Mouse (Mus musculus) hindbrain, embryonic 10.5 days (tissue): ENCODE data around the gene Ehd2. TPM values are rescaled to one million over a fixed set of nuclear protein-coding genes. Genes with fewer than 3 reads are reported as not detected.

Source experiments
- DNase-seq: peaks from one replicate; pipeline ENCODE4 v3.0.0-alpha.2; 2017; ENCODE audit warnings: low spot score
- H3K27ac ChIP-seq: fragments of 300-500 bp; sonication (generic); 2 replicates; pipeline ENCODE4 v1.5.1; 2016; ENCODE audit warnings: mild to moderate bottlenecking, moderate library complexity
- H3K27me3 ChIP-seq: fragments of 300-500 bp; sonication (generic); 2 replicates; pipeline ENCODE4 v1.6.1; 2016; ENCODE audit warnings: mild to moderate bottlenecking; ENCODE audit not compliant: poor library complexity, insufficient read depth, severe bottlenecking
- H3K36me3 ChIP-seq: fragments of 300-500 bp; sonication (generic); 2 replicates; pipeline ENCODE4 v1.6.1; 2016; ENCODE audit warnings: mild to moderate bottlenecking, moderate library complexity
- H3K4me1 ChIP-seq: fragments of 300-500 bp; sonication (generic); replicated peaks from 2 replicates; pipeline ENCODE4 v1.6.1; 2016; ENCODE audit warnings: mild to moderate bottlenecking
- H3K4me3 ChIP-seq: fragments of 300-500 bp; sonication (generic); 2 replicates; pipeline ENCODE4 v1.5.1; 2016; ENCODE audit warnings: mild to moderate bottlenecking, moderate library complexity
- H3K9me3 ChIP-seq: fragments of 300-500 bp; sonication (generic); 2 replicates; pipeline ENCODE4 v1.6.1; 2016; ENCODE audit warnings: mild to moderate bottlenecking, moderate library complexity
- WGBS: fragments of 180-500 bp; shearing (Covaris S2); methylation state at CpG from one replicate; pipeline ENCODE4 v1.1.7; 2016; 5-methylcytosine and 5-hydroxymethylcytosine counted together
- polyA plus RNA-seq: library from polyadenylated mRNA; unstranded; fragments of >200 nt; fragmentation: Nextera tagmentation; extraction: Ambion mirVana; gene quantifications from 2 replicates; pipeline ENCODE4 v1.2.1, GENCODE M21; 2016

The Ehd2 gene
- polyA plus RNA-seq, 1 experiment from 2014 or later: 12.5 TPM

DNA sequence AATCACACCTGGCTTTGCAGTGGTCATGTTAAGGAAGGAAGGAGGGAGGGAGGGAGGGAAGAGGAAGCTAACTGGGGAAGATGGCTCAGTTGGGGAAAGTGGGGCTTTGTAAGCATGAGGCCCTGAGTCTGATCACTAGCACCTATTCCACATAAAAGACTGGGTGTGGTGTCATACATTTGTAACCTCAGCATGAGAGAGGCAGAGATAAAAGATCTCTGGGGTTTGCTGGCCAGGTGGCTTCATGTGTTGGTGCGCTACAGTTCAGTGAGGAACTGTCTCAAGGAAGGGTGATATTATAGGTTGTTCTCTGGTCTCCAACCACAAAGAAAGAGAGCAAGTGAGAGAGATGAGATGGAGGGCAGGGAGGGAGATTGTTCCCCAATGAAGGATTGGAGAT lies 34.3 kb upstream of the Ehd2 start:
- Histone ChIP-seq H3K9me3 (no peaks in the 10 kb centered on the region), H3K36me3 (peaks cover 56% of the 10 kb centered on the region), H3K4me3 (no peak overlapping the region), H3K4me1 (peaks cover 13% of the 10 kb centered on the region; the same call in 1 of the 2 replicates), H3K27ac (no peak overlapping the region), H3K27me3 (no peaks in the 10 kb centered on the region)
- DNase-seq: no peak
- WGBS: 95% methylated on average over 1 of the region's 1 CpGs

GRCm38 (mm10) chr7:15993789-15994188 lies 26.4 kb upstream of the Ehd2 start:
- H3K4me1 ChIP-seq: no peaks in the 10 kb centered on the region
- no peaks in the 10 kb centered on the region for H3K27me3 ChIP-seq
- H3K9me3 ChIP-seq: no peaks in the 10 kb centered on the region
- H3K27ac ChIP-seq: no peak overlapping the region
- DNase-seq: no peak
- H3K36me3 ChIP-seq: peaks cover 96% of the 10 kb centered on the region
- 95% methylated on average over 4 of the region's 4 CpGs for WGBS
- H3K4me3 ChIP-seq: no peak overlapping the region

DNA sequence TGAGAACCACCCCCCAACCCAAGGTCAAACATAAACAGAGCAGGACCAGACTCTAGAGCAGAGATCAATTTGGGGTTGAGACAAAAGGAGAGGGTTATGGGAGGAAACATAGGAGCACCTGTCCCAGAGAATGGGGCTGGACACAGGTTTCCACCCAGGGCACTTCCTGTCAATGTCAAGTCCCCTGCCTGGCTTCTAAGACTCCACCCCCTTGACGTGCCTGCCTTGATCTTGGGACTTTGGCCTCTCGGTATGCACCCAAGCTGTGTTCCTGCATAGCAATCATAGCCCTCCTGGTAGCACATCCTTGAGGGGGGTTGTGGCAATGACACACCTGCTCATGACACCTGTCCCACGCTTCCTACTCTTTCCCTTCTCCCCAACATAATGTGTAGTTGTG lies 25.8 kb upstream of the Ehd2 start:
- H3K9me3 ChIP-seq: no peaks in the 10 kb centered on the region
- WGBS: 88% methylated on average over 3 of the region's 3 CpGs
- no peaks in the 10 kb centered on the region for H3K27me3 ChIP-seq
- H3K4me1 ChIP-seq: no peaks in the 10 kb centered on the region
- H3K36me3 ChIP-seq: peaks cover 100% of the 10 kb centered on the region
- no peak for DNase-seq
- H3K27ac ChIP-seq: no peak overlapping the region
- H3K4me3 ChIP-seq: no peak overlapping the region

DNA sequence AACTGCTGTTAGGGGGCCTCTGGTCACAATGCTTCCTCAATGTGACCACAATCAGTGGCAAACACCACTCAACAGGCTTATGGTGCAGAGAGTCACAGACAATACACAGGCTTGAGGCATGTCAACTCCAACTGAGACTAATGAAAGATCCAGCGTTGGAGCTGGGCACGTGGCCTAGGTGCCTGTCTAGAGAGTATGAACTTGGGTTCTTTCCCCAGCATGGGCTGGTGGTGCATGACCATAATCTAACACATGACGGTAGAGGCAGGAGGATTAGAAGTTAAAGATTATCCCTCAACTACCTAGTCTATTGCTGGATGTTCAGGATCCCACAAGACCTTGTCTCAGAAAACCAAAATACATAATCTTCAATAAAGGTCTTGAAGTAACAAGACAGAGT lies 24.4 kb upstream of the Ehd2 start:
- H3K4me1 ChIP-seq: no peaks in the 10 kb centered on the region
- H3K9me3 ChIP-seq: no peaks in the 10 kb centered on the region; the same call in 1 of the 2 replicates
- no peak for DNase-seq
- 92% methylated on average over 3 of the region's 3 CpGs for WGBS
- H3K27me3 ChIP-seq: no peaks in the 10 kb centered on the region
- H3K4me3 ChIP-seq: no peak overlapping the region
- H3K36me3 ChIP-seq: peaks cover 100% of the 10 kb centered on the region
- no peak overlapping the region for H3K27ac ChIP-seq

GRCm38 (mm10) chr7:15987661-15988356 lies 20.4 kb upstream of the Ehd2 start:
- H3K36me3 ChIP-seq: peaks cover 90% of the 10 kb centered on the region
- H3K27me3 ChIP-seq: no peaks in the 10 kb centered on the region
- H3K4me3 ChIP-seq: no peak overlapping the region
- H3K4me1 ChIP-seq: no peaks in the 10 kb centered on the region
- no peak overlapping the region for H3K27ac ChIP-seq
- no peaks in the 10 kb centered on the region; the same call in 1 of the 2 replicates for H3K9me3 ChIP-seq
- DNase-seq: no peak
- 91% methylated on average over 16 of the region's 16 CpGs for WGBS

GRCm38 (mm10) chr7:15982729-15983407 lies 15.5 kb upstream of the Ehd2 start:
- Histone ChIP-seq H3K4me1 (no peaks in the 10 kb centered on the region), H3K36me3 (peaks cover 90% of the 10 kb centered on the region), H3K27me3 (no peaks in the 10 kb centered on the region), H3K4me3 (no peak overlapping the region), H3K27ac (no peak overlapping the region), H3K9me3 (peaks cover 8% of the 10 kb centered on the region; the same call in 1 of the 2 replicates)
- DNase-seq: no peak
- WGBS: 56% methylated on average over 4 of the region's 4 CpGs

- H3K9me3 ChIP-seq: peaks cover 8% of the 10 kb centered on the region; the same call in 1 of the 2 replicates
- DNase-seq: no peak
- no peaks in the 10 kb centered on the region for H3K4me1 ChIP-seq
- no peak overlapping the region for H3K27ac ChIP-seq
- H3K27me3 ChIP-seq: no peaks in the 10 kb centered on the region
- no peak overlapping the region for H3K4me3 ChIP-seq
- 85% methylated on average over 4 of the region's 4 CpGs for WGBS
- H3K36me3 ChIP-seq: peaks cover 90% of the 10 kb centered on the region
Observed at GRCm38 (mm10) chr7:15981538-15981937, 14.2 kb upstream of the Ehd2 start.

DNA sequence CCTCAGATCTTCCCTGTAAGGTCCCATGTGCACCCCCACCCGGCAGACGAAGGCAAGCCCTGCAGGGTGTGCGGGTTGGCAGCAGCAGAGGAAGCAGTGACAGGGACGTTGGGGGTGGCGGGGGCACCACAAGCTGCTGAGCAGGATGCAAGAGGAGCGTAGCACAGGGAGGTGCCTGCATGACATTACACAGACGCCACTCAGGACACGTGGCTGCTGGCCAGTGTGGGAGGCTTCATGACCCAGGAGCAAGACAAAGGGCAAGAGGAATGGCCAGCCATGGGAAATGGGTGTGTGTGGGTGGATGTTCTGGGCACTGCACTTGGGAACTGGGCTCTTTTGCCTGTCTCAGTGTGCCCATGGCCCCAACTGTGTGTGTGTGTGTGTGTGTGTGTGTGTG lies 12.9 kb upstream of the Ehd2 start:
- peaks cover 88% of the 10 kb centered on the region for H3K36me3 ChIP-seq
- 90% methylated on average over 8 of the region's 8 CpGs for WGBS
- no peak overlapping the region for H3K4me3 ChIP-seq
- no peak overlapping the region for H3K27ac ChIP-seq
- no peaks in the 10 kb centered on the region for H3K27me3 ChIP-seq
- H3K4me1 ChIP-seq: no peaks in the 10 kb centered on the region
- DNase-seq: no peak
- H3K9me3 ChIP-seq: peaks cover 8% of the 10 kb centered on the region; the same call in 1 of the 2 replicates

DNA sequence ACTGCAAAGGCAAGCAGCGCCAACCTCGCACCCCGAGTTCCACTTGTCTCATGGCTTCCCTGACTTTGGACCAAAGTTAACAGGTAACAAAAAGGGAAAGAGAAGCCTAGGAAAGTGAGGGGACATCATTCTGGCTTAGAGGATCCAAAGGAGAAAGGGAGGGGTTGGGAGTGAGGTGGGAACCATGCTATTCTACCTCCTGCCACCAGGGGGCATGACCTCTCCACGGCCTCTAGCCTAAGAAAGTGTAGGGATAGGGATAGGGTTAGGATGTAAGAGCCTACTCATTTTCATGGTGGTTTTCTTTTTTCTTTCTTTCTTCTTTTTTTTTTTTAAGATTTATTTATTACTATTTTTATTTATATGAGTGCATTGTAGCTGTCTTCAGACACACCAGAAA lies 8.5 kb upstream of the Ehd2 start:
- no peaks in the 10 kb centered on the region for H3K27me3 ChIP-seq
- no peaks in the 10 kb centered on the region for H3K4me1 ChIP-seq
- DNase-seq: peak; percentile 43
- H3K36me3 ChIP-seq: peaks cover 98% of the 10 kb centered on the region
- no peak overlapping the region for H3K4me3 ChIP-seq
- WGBS: 75% methylated on average over 4 of the region's 4 CpGs
- H3K27ac ChIP-seq: no peak overlapping the region
- peaks cover 8% of the 10 kb centered on the region; the same call in 1 of the 2 replicates for H3K9me3 ChIP-seq

DNA sequence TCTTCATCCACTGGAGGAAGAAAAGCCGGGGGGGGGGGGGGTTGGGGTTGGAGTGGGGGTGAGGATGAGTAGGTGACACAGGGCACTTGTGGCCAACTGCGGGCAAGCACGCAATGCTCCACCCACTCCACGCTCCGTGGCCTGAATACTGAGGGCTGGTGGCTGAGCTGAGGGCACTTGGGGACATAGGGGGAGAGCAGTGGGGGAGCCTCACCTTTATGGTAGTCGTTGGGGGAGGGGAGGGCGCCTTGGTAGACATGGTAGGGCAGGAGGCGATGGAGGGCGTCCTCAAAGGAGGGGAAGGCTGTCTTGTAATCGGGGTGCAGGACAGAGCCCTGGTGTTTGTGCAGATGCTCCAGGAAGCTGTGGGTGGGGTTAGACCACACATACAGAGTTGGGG lies 8.1 kb upstream of the Ehd2 start:
- WGBS: 96% methylated on average over 10 of the region's 10 CpGs
- no peak for DNase-seq
- peaks cover 8% of the 10 kb centered on the region; the same call in 1 of the 2 replicates for H3K9me3 ChIP-seq
- no peaks in the 10 kb centered on the region for H3K4me1 ChIP-seq
- no peaks in the 10 kb centered on the region for H3K27me3 ChIP-seq
- no peak overlapping the region for H3K27ac ChIP-seq
- peaks cover 97% of the 10 kb centered on the region for H3K36me3 ChIP-seq
- H3K4me3 ChIP-seq: no peak overlapping the region

DNA sequence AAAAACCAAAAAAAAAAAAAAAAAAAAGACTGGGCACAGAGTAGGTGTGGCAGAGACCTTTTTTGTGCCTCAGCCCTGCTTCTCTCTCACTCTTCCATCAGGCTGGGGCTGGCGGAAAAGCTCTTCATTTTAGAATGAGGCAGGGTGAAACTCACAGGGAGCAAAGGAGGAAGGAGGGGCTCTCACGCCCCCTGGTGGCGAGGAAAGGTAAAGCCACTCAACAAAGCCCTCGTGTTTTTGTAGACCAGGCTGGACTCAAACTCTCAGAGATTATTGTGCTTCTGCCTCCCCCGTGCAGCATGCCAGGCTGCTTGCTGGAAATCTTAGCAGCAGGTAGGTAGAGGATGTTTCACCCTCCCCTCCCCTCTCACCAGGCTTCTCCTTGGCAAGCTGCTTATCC lies 7.3 kb upstream of the Ehd2 start:
- Histone ChIP-seq H3K4me1 (no peaks in the 10 kb centered on the region), H3K27me3 (no peaks in the 10 kb centered on the region), H3K9me3 (peaks cover 5% of the 10 kb centered on the region; the same call in 1 of the 2 replicates), H3K36me3 (peaks cover 96% of the 10 kb centered on the region), H3K27ac (no peak overlapping the region), H3K4me3 (no peak overlapping the region)
- WGBS: 55% methylated on average over 5 of the region's 5 CpGs
- DNase-seq: peak; percentile 40

- H3K4me1 ChIP-seq: peaks cover 3% of the 10 kb centered on the region; the same call in 1 of the 2 replicates
- no peaks in the 10 kb centered on the region for H3K27me3 ChIP-seq
- H3K9me3 ChIP-seq: 0 out of 2 replicates have a peak, but pooled peaks cover 2% of the 10 kb centered on the region
- peaks cover 72% of the 10 kb centered on the region for H3K36me3 ChIP-seq
- no peak for DNase-seq
- 65% methylated on average over 25 of the region's 25 CpGs for WGBS
- H3K27ac ChIP-seq: no peak overlapping the region
- H3K4me3 ChIP-seq: no peak overlapping the region
Observed at GRCm38 (mm10) chr7:15972247-15972646, 4.9 kb upstream of the Ehd2 start.

DNA sequence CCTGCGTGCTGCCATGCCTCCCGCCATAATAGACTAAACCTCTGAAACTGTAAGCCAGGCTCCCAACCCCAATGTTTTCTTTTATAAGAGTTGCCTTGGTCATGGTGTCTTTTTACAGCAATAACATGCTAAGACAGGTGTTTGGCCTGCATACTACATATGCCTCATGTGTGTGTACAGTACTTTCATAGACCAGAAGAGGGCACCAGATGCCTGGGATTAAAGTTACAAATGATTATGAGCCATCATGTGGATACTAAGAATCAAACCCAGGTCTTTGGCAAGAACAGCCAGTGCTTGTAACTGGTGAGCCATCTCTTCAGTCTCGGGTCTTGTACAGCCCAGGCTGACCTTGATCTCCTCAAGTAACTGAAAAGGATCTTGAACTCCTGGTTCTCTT lies 2.3 kb upstream of the Ehd2 start:
- 87% methylated on average over 3 of the region's 3 CpGs for WGBS
- H3K9me3 ChIP-seq: 0 out of 2 replicates have a peak, but pooled peaks cover 2% of the 10 kb centered on the region
- H3K4me1 ChIP-seq: peaks cover 13% of the 10 kb centered on the region; the same call in 1 of the 2 replicates
- H3K27me3 ChIP-seq: no peaks in the 10 kb centered on the region; the same call in 1 of the 2 replicates
- H3K27ac ChIP-seq: no peak overlapping the region
- no peak overlapping the region for H3K4me3 ChIP-seq
- H3K36me3 ChIP-seq: peaks cover 48% of the 10 kb centered on the region
- no peak for DNase-seq
